ENCODE assay signal across 8 mouse cellular contexts in genomic region chr8:86882568-86883478, GRCm38 (mm10). TPM values are rescaled to one million over a fixed set of nuclear protein-coding genes. Genes with fewer than 3 reads are reported as not detected.
DNase-seq lines count a peak whose midpoint lies in the region; ATAC-seq and TF ChIP-seq lines count a peak whose summit lies in the region.

No protein-coding gene starts in this region.

- no peak overlapping the region for H3K27ac ChIP-seq in cerebellum, adult 2 months (ENCODE audit: insufficient read depth, low read length)
- H3K27ac ChIP-seq in midbrain, embryonic 10.5 days (replicated peaks), result no peak overlapping the region
- no peak overlapping the region for H3K27ac ChIP-seq in midbrain, embryonic 11.5 days (ENCODE audit: low read depth, low read length)
- H3K27ac ChIP-seq in limb, embryonic 15.5 days, result no peak overlapping the region

- DNase-seq in cerebellum, adult 2 months, result no peak
- DNase-seq in cerebellum, postnatal 36 days, result no peak
- DNase-seq in midbrain, embryonic 10.5 days (ENCODE audit: low spot score), result no peak
- DNase-seq in midbrain, embryonic 11.5 days (ENCODE audit: low spot score, missing footprints), result no peak
- no peak for DNase-seq in right cerebral cortex, postnatal 14 days
- no peak for DNase-seq in cerebellum, adult 11 months
- DNase-seq in kidney, adult 8-10 months, result no peak

- no peaks in the 10 kb centered on the region for H3K9me3 ChIP-seq in midbrain, embryonic 10.5 days (replicated peaks)
- no peaks in the 10 kb centered on the region for H3K9me3 ChIP-seq in midbrain, embryonic 11.5 days (ENCODE audit: control insufficient read depth, low read length)
- no peaks in the 10 kb centered on the region for H3K9me3 ChIP-seq in limb, embryonic 15.5 days

- TF ChIP-seq CTCF in cerebellum, adult 2 months (IDR thresholded peaks at IDR 0.05; ENCODE audit: borderline replicate concordance, insufficient read depth, low read depth, low read length), result no peak

- H3K9ac ChIP-seq in midbrain, embryonic 11.5 days (ENCODE audit: low read length), result no peak overlapping the region
- no peak overlapping the region for H3K9ac ChIP-seq in limb, embryonic 15.5 days

- no peak for TF ChIP-seq POLR2A in cerebellum, adult 2 months (IDR thresholded peaks at IDR 0.05; ENCODE audit: borderline replicate concordance, insufficient read depth, low read length)

- H3K4me3 ChIP-seq in cerebellum, adult 2 months (replicated peaks; ENCODE audit: insufficient read depth, low read depth, low read length), result peak overlapping the region; percentile 29
- peak overlapping the region; percentile 95 for H3K4me3 ChIP-seq in midbrain, embryonic 10.5 days
- no peak overlapping the region for H3K4me3 ChIP-seq in midbrain, embryonic 11.5 days (ENCODE audit: low read depth, low read length)
- H3K4me3 ChIP-seq in limb, embryonic 15.5 days, result peak overlapping the region; percentile 98

- 47% methylated on average over 11 of the region's 11 CpGs for WGBS in cerebellum, adult 2 months
- WGBS in midbrain, embryonic 10.5 days, result 77% methylated on average over 11 of the region's 11 CpGs
- WGBS in midbrain, embryonic 11.5 days, result 75% methylated on average over 11 of the region's 11 CpGs
- WGBS in limb, embryonic 15.5 days, result 62% methylated on average over 11 of the region's 11 CpGs

- no peak for ATAC-seq in midbrain, embryonic 11.5 days (ENCODE audit: low FRiP score)
- ATAC-seq in limb, embryonic 15.5 days (ENCODE audit: insufficient number of reproducible peaks, low FRiP score, low TSS enrichment, low read depth), result no peak

- H3K36me3 ChIP-seq in midbrain, embryonic 10.5 days, result peaks cover 36% of the 10 kb centered on the region
- H3K36me3 ChIP-seq in midbrain, embryonic 11.5 days (ENCODE audit: control insufficient read depth, insufficient read depth, low read length), result no peaks in the 10 kb centered on the region
- peaks cover 5% of the 10 kb centered on the region; the same call in 1 of the 2 replicates for H3K36me3 ChIP-seq in limb, embryonic 15.5 days

- H3K27me3 ChIP-seq in cerebellum, adult 2 months (ENCODE audit: control insufficient read depth, insufficient read depth, low read length), result no peaks in the 10 kb centered on the region
- no peaks in the 10 kb centered on the region; the same call in 1 of the 2 replicates for H3K27me3 ChIP-seq in midbrain, embryonic 10.5 days (ENCODE audit: low read depth, poor library complexity, severe bottlenecking)
- H3K27me3 ChIP-seq in midbrain, embryonic 11.5 days (ENCODE audit: control insufficient read depth, insufficient read depth, low read length), result no peaks in the 10 kb centered on the region
- no peaks in the 10 kb centered on the region for H3K27me3 ChIP-seq in limb, embryonic 15.5 days

- peaks cover 20% of the 10 kb centered on the region for H3K4me1 ChIP-seq in cerebellum, adult 2 months (ENCODE audit: control insufficient read depth, insufficient read depth, low read length)
- H3K4me1 ChIP-seq in midbrain, embryonic 10.5 days, result peaks cover 28% of the 10 kb centered on the region
- peaks cover 15% of the 10 kb centered on the region for H3K4me1 ChIP-seq in midbrain, embryonic 11.5 days (ENCODE audit: control insufficient read depth, insufficient read depth, low read length)
- peaks cover 31% of the 10 kb centered on the region for H3K4me1 ChIP-seq in limb, embryonic 15.5 days

- no peak overlapping the region; the same call in 1 of the 2 replicates for H3K4me2 ChIP-seq in midbrain, embryonic 11.5 days
- peak overlapping the region; percentile 82 for H3K4me2 ChIP-seq in limb, embryonic 15.5 days

RNA-seq across cellular contexts. Expression of gene N4bp1, which starts 2.2 kb away (rescaled TPM):
- polyA plus RNA-seq in cerebellum, adult 2 months (2012; rRNA removed), result 20.2 and 20.5 TPM in 2 replicates
- 9.2 and 9.7 TPM in 2 replicates for polyA plus RNA-seq in midbrain, embryonic 10.5 days (2016; fragmentation: Nextera tagmentation; extraction: Ambion mirVana)
- polyA plus RNA-seq in midbrain, embryonic 11.5 days (2014; fragmentation: Nextera tagmentation; extraction: Ambion mirVana), result 10.2 and 10.8 TPM in 2 replicates
- polyA plus RNA-seq in limb, embryonic 15.5 days (2015; fragmentation: Nextera tagmentation; extraction: Ambion mirVana), result 7.9 and 9.5 TPM in 2 replicates
